Mouse (Mus musculus): ENCODE measurements around the gene Coro2a. TPM values are rescaled to one million over a fixed set of nuclear protein-coding genes. Genes with fewer than 3 reads are reported as not detected.

The Coro2a gene
- total RNA-seq, 2 experiments from 2014 or later, result 1.6 to 9.8 TPM

DNA sequence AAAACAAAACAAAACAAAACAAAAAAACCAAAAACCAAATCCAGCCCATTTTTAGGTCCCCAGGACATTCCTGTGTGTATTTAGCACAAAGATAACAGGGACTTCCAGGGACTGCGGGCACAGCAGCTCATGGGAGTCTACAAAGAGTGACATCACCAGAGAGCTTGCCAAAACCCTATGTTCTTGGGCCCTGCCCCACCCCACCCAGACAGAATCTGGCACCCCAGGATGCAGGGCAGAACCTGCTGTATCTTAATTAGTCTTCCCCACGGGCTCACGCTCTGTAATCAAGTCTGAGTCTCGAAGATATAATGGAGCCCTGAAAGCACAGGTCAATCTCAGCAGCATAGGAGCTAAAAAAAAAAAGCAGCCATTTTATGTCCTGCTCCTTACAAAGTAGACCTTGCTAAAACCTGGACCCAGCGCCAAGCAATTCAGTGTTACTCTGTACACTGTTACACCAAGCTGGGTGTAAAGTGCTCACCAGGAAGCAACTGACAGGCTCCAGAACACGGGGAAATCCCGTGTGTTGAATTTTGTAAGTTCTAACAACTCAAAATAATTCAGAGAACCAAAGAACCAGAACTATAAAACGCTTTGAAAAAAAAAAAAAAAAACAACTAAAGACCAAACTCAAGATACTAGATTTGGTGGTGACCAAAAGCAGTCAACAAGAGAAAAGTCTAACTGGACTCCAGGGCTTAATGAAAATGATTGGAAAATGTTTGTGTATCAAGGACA is 34.9 kb downstream of the Coro2a start:
- ATAC-seq (replicated peaks; ENCODE audit: low FRiP score, low TSS enrichment, poor library complexity, severe bottlenecking), result peak; percentile 57

DNA sequence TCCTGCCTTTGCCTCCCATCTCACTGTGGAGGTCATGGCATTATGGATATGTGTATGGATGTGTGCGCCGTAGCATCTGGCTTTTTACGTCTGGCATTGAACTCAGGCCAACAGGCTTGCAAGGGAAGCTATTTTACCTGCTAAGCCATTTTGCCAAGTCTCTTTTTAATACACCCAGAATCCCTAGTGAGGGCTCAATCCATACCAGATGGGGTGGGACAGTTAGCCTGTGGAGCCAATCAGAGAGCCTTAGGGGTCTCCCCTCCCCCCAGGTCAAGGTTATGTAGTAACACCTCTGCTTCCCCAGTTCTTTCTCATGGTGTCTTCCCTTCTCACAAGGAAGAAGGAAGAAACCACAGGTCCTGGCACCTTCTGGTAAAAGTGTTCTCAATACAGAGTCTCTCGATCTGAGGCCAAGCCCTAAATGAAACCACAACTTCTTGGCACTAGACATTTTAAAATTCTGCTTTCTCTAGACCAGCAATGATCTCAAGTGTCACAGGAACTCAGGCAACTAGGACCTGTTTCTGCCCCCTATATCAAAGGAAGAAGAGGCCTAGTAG is 36.5 kb downstream of the Coro2a start:
- ATAC-seq (replicated peaks; ENCODE audit: low FRiP score, low TSS enrichment, poor library complexity, severe bottlenecking), result no peak

DNA sequence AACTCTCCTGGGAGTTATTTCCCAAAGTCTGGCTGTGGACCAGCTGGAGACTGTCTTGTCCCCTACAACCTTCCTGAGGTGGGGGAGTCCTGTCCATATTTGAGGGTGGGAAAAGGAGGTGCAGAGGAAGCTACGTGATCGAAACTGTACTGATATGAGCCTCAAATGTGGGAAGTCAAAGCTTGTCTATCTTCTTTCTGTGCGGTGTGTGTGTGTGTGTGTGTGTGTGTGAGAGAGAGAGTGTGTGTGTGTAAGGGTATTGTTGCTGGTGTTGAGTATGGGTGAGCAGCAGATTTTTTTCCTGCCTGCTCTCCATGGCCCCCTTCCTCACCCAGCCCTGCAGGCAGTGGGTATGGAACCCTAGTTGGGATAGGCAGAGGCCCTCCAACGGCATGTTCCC is 37.8 kb downstream of the Coro2a start:
- ATAC-seq (replicated peaks; ENCODE audit: low FRiP score, low TSS enrichment, poor library complexity, severe bottlenecking), result no peak

DNA sequence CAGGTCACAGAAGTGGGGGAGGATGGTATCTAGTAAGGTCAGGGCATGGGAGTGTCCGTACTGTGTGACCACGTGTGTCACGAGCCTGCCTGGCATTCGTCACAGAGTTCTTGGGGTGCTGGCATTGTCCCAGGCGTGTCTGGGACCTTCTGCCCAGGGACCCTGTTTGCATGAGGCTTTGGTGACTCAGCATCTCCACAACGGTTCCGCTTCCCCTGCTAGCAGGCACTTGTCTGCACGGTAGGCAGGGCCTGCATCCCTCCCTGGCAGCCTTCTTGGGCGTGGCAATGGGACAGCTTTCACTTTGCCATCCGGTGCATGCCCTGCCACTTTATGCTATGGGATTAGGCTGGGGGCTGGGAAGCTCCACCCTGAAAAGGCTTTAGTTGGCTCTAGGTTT is 38.2 kb downstream of the Coro2a start:
- peak; percentile 83 for ATAC-seq (replicated peaks; ENCODE audit: low FRiP score, low TSS enrichment, poor library complexity, severe bottlenecking)

DNA sequence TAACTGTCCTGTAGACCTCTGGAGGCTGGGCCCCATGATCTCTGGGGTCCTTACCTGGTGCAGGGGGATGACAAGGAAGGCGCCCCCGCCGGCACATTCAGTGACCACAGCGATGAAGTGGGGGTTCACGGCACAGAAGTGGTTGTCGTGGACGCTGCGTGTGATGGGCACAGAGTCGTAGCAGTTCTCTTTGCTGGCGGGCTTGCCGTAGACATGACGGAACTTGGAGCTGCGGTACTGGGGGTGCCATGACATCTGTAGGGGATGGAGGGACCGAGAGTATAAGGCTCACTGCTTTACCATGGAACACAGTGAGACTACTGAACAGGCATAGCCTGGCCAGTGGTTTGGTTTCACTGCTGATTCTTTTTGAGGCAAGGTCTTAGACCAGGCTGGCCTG is 39.2 kb downstream of the Coro2a start:
- no peak for ATAC-seq (replicated peaks; ENCODE audit: low FRiP score, low TSS enrichment, poor library complexity, severe bottlenecking)

DNA sequence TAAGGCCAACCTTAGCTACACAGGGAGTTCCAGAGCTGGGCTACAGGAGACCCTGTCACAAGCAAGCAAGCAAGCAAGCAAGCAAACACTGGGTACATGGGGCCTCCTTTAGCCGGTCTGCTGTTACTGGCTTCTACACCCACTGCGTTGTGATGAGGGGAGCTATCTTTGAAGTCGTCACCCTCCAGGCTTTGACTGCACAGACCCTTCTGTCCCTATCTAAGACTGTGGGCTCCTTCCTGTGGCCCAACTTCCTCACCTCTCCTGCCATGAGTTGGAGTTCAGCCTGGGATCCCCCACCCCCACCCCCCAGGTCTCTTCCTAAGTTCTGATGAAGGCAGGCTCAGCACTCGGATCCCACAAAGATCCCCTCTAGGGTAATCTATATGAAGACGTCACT is 40.0 kb downstream of the Coro2a start:
- no peak for ATAC-seq (replicated peaks; ENCODE audit: low FRiP score, low TSS enrichment, poor library complexity, severe bottlenecking)

DNA sequence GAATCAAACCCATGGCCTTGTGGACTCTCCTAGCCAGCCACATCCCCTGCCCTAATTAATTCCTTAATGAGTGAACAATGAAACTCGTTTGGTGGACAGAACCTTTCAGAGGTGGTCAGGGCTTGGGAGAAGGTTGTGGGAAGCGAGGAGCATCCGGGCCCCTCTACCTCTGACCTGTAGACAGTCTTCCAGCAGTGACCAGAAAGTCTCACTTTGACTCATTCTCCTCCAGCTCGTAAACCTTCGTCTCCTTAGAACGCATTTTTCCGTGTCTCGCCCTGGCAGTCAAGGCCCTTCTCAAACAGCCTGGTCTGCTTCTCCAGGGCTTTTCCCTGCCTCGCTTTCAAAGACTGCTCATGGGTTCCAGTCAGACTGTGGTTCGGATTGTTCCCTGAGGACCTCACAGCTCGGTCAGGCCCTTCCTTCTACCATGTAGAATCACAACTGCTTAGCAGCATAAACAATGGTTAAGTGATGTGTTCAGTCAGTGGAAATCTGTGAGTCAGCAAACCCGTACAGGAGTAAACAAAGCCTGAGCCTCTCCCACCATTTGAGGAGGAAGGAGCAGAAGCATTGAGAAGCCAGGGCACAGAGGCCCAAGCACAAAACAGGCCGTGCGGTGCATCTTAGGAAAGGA is 41.8 kb downstream of the Coro2a start:
- no peak for ATAC-seq (replicated peaks; ENCODE audit: low FRiP score, low TSS enrichment, poor library complexity, severe bottlenecking)

DNA sequence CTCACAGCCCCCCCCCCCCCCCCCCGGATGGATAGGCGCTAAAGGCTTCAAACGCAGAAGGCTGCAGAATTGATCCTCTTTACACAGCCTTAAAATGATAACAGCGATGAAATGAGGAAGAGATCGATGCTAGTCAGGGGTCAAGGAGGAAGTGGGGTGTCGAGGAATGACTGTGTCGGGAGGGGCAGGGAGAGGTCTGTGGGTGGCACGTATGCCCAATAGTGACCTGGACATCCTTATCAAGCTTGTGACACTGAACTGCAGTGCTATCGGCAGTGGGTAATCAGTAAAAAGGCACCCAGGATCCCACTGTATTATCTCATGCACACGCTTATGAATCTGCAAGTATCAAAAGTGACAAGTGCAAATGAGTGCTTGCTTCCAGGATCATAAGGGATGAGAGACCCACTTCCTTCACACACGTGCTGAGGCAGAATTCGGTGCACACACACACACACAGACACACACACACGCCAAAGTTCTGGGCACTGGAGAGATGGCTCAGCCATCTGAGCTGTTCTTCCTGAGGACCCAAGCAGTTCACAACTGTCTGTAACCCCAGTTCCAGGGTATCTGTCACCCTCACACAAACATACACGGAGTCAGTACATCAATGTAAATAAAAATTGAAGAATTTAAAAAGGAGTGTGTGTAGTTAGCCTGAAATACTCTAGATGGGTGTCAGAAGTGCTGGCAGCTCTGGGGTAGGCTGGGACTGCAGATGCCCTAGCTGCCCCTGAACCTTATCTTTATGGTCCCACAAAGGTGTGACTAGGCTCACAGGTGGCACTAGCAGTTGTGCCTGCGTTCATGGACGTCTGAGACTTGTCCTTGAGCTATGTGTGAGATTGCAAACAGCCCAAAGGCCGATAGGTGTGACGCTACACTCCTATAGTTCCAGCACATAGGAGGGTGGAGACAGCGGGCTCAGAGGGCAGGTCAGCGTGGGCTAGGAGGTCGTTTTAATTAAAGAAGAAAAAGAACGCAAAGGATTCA is 43.0 kb downstream of the Coro2a start:
- 0 out of 2 replicates have a peak, but pooled peaks have one; percentile 17 for ATAC-seq (replicated peaks; ENCODE audit: low FRiP score, low TSS enrichment, poor library complexity, severe bottlenecking)

DNA sequence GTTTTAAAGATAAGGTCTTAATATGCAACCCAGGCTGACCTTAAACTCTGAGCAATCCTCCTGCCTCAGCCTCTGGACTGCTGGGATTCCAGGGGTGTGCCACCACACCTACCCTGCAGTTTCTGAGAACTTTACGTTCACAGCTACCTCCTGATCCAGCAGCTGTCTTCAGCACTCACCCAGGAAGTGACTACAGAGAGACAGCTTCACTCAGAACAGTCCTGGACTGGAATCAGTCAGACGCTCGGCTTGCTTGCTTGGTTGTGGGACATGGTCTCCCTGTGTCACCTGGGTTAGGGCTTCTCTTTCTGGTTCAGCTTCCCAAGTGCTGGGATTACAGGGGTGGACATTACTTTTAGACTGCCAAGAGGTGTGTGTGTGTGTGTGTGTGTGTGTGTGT is 45.1 kb downstream of the Coro2a start:
- no peak for ATAC-seq (replicated peaks; ENCODE audit: low FRiP score, low TSS enrichment, poor library complexity, severe bottlenecking)

DNA sequence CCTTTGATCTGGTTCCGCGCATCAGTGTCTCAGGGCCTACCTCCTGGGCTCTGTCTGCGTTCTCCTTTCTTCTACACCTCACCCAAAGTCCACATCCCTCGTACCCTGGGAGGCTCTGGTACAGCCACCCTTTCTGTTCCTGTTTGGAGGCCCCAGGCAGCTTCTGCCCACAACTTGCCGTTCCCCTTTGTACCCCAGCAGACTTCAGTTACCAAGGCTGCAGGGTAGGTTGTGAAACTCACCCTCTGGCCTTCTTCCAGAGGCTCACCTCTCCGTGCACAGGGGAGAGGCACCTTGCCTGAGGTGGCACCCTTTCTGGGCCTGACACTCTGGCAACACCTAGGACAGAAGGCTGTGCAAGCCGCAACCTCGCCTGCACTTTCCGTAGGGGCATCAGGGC is 46.2 kb downstream of the Coro2a start:
- no peak for ATAC-seq (replicated peaks; ENCODE audit: low FRiP score, low TSS enrichment, poor library complexity, severe bottlenecking)

DNA sequence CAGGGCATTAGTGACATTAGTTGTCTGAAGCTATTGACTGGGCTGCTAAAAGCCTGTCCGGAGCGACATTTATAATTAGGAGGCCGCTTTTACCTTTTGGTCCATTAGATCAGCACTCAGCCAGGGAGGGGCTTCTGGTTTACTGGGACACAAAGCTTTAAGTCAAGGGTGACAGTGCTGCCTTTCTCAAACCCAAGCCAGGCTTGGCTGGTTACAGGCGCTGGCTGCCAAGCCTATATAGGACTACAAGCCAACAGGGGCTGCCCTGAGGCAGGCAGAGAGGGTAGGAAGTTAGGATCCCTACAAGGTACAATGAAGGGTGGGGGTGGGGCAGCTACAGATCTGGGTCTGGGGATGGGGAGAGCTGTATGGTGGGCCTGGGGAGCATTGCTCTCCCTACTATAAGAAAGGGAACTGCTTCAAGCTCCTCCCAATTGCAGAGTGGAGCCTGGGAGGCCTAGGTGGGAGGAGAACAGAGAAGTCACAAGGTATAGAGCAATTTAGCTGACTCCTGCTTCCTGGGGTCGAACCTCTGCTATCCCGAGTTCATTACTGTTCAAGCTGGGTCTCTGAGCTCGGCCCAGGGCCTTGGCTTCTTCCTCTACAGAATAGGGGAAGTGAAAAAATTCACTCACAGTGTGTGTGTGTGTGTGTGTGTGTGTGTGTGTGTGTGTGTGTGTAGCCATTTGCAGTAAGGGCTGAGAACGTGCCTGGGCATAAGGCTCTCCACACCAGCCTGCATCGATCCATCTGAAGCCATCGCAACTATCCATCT is 47.5 kb downstream of the Coro2a start:
- no peak for ATAC-seq (replicated peaks; ENCODE audit: low FRiP score, low TSS enrichment, poor library complexity, severe bottlenecking)

DNA sequence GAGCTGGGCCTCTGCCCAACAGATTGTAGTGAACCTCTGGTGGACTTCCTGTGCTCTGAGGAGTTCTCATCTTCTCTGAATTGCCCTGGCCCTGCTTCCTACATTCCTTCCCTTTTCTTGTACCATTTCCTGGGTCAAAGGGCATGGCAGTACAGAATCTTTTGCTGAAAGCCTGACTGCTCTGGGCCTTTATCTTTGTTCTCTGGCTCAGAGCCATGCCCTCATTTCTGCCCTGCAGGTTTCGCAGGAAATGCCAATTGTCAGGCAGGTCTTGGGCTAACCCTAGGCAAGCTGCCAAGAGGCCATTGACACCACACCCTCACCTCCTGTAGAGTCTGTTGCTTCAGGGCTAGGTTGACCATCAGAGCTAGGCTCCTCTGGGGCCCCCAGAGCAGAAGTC is 48.1 kb downstream of the Coro2a start:
- peak; percentile 62 for ATAC-seq (replicated peaks; ENCODE audit: low FRiP score, low TSS enrichment, poor library complexity, severe bottlenecking)

DNA sequence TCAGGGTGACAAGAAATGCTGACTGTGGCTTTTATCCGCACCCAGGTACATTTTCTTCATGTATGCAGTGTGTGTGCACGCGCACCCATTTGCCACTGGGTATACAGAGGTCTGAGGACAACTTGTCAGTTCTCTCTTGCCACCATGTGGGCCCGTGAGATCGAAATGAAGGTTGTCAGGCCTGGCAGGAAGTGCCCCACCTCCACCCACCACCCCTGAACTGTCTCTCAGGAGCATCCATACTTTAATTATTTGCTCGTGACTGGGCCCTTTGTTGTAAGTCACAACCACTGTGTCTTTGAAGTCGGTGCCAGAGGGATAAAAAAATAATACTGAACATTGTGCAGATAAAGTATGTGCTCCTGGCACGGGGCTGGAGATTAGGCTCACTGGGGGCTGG is 51.6 kb downstream of the Coro2a start:
- ATAC-seq (replicated peaks; ENCODE audit: low FRiP score, low TSS enrichment, poor library complexity, severe bottlenecking), result 0 out of 2 replicates have a peak, but pooled peaks have one; percentile 31

DNA sequence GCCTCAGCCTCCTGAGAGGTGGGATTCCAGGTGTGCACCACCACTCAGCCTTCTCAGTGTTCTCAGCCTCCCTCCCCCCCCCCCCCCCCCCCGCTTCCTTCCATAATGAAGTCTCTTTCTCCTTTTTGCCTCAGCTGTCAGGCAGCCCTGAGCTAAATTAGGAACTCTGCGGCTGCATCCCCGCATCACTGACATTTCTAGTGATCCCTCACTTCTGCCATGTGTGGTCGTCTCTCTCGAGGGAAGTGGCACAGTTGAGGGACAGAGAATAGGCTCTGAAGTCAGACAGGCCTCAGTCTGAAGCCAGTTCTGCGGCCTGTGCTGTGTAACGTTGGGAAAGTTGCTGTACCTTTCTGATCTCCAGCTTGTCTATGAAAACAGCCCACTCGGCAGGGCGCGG is 52.0 kb downstream of the Coro2a start:
- no peak for ATAC-seq (replicated peaks; ENCODE audit: low FRiP score, low TSS enrichment, poor library complexity, severe bottlenecking)

DNA sequence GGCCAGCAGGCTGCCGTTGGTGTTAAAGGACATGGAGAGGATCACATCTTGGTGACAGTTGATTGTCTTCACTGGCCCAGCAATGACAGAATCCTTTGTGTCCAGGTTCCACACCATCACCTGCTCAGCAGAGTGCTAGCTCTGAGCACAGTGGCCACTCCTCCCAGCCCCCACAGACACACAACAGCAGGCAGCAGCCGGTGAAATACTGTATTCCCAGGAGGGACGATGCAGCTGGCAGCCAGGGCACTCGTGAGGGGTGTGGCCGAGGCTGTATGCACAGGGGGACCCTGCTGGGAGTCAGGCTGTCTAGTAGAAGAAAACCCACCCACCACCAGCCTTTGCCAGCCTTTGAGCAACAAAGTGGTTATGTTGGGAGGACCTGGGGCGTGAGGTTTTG is 55.3 kb downstream of the Coro2a start:
- no peak for ATAC-seq (replicated peaks; ENCODE audit: low FRiP score, low TSS enrichment, poor library complexity, severe bottlenecking)

DNA sequence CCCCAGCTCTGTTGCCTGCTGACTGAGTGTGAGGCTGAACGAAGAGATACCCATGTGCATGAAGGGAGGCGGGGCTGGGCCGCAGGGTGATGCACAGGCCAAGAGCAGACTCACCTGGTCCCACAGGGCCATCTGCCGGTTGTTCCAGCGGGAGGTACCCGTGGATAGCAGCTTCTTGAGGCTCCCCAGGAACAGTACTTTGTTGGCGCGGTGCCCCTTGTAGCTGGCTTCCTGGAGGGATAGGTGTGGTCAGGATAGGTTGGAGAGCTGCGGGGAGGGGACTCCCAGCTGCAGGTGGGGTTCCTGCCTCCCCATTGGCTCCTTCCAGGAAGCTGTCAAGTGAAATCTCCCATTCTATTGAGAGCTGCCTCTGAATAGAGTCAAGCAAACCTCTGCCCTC is 56.5 kb downstream of the Coro2a start:
- ATAC-seq (replicated peaks; ENCODE audit: low FRiP score, low TSS enrichment, poor library complexity, severe bottlenecking), result no peak

DNA sequence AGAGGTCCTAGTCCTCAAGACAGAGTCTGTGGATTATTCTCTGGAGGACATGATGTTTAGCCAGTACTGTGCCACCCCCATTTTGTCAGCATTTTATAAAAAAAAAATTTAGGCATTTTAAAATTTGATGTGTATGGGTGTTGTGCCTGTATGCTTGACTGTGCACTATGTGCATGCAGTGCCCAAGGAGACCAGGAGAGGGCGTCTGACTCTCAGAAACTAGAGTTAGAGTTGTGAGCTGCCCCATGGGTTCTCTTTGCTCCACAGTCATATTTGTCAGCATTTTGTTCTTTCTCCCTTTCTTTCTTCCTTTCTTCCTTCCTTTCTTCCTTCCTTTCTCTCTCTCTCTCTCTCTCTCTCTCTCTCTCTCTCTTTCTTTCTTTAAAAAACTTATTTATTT is 57.7 kb downstream of the Coro2a start:
- ATAC-seq (replicated peaks; ENCODE audit: low FRiP score, low TSS enrichment, poor library complexity, severe bottlenecking), result no peak

DNA sequence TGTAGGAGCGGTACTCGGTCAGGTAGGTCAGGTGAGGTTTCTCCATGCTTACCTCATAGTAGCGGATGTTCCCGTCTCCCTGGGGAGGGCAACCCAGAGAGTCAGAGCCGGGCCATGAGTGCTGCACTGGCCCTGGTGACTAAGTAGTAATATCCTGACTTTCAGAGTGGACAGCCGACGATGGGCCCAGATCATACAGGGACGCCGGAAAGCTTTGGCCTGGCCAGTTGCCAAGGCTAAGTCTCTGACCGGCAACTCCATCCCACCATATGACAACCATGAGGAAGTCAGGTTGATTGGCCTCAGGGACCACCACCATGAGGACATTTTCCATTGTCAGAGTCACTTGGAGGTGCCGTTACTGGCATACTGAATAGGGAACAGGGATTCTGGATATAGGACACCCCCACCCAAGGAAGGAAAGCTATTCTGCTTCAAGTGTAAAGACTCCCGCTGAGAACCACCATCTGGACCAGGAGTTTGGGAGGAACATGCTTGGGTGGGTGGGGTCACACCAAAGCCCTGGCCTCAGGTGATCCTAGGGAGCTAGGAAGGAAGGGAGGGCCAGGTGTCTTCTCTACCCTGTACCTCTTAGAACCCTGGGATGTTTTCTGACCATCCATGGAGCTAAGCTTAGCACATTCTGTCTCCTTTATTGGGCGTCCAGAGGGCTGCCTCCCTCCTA is 58.5 kb downstream of the Coro2a start:
- no peak for ATAC-seq (replicated peaks; ENCODE audit: low FRiP score, low TSS enrichment, poor library complexity, severe bottlenecking)

DNA sequence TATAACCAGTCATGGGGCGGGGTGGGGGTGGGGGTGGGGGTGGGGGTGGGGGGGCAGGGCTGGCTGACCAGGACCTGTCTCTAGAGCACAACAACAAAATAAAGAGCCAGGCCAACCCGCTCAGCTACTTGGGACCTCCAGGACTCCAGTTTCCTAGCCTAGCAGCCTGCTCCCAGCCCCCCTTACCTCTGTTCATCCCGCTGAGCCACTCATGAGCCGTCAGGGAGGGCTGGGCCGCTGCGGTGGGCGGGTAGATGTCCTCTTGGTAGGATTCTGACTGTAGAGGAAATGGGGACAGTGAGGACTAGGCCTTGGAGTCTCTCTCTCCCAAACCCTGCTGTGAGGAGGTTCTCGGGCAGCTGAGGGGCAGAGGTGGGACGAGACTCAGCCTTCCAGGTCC is 60.3 kb downstream of the Coro2a start:
- ATAC-seq (replicated peaks; ENCODE audit: low FRiP score, low TSS enrichment, poor library complexity, severe bottlenecking), result no peak

All from megakaryocyte-erythroid progenitor cell, adult 5-6 weeks (primary cell).